In genomic region chr3:19949401-19949800, GRCm38 (mm10) we compare ENCODE assay signal across 6 mouse cellular contexts. TPM values are rescaled to one million over a fixed set of nuclear protein-coding genes. Genes with fewer than 3 reads are reported as not detected.
DNase-seq lines count a peak whose midpoint lies in the region; ATAC-seq and TF ChIP-seq lines count a peak whose summit lies in the region.
"Not testable (repeated sequence)": the region's sequence is repeated elsewhere in the genome, so short reads cannot be mapped to it uniquely, and the experiment has no call there.
"Had no signal": no experiment of that assay in that cellular context is flagged by ENCODE, and none has a peak within 500 bp of the region (broad histone marks: within the 10 kb centered on the region; RNA-seq: fewer than 3 reads in every experiment).

No protein-coding gene starts in this region.

- peak; percentile 31 for ATAC-seq in intestine, embryonic 15.5 days
- ATAC-seq in intestine, embryonic 16.5 days, result peak; percentile 75
- peak; percentile 79 for ATAC-seq in intestine, postnatal 0 days

- DNase-seq in liver, adult 2 months (ENCODE audit: extremely low read depth, low read depth, low spot score), result peak; percentile 57

- 91% methylated on average over 1 of the region's 1 CpGs for WGBS in intestine, embryonic 15.5 days
- WGBS in intestine, embryonic 16.5 days, result 92% methylated on average over 1 of the region's 1 CpGs
- WGBS in intestine, postnatal 0 days, result 86% methylated on average over 1 of the region's 1 CpGs
- WGBS in liver, adult 2 months, result 72% methylated on average over 1 of the region's 1 CpGs

- not testable (repeated sequence) for H3K27me3 ChIP-seq in intestine, embryonic 15.5 days (replicated peaks); intestine, embryonic 16.5 days (replicated peaks; ENCODE audit: control insufficient read depth, insufficient read depth, low read length); intestine, postnatal 0 days (replicated peaks; ENCODE audit: control insufficient read depth, insufficient read depth, low read length); liver, adult 2 months (ENCODE audit: control insufficient read depth, insufficient read depth, low read length)

- not testable (repeated sequence) for H3K79me2 ChIP-seq in liver, adult 2 months (ENCODE audit: control insufficient read depth, insufficient read depth, low read length)

- not testable (repeated sequence) for H3K9me3 ChIP-seq in intestine, embryonic 15.5 days; intestine, embryonic 16.5 days (ENCODE audit: control insufficient read depth, low read length); intestine, postnatal 0 days (ENCODE audit: control insufficient read depth)

- not testable (repeated sequence) for H3K4me3 ChIP-seq in intestine, embryonic 15.5 days (replicated peaks); intestine, embryonic 16.5 days (ENCODE audit: low read length); intestine, postnatal 0 days (ENCODE audit: low read depth, low read length); liver, adult 2 months (ENCODE audit: insufficient read depth, low read depth, low read length)

- not testable (repeated sequence) for H3K4me2 ChIP-seq in intestine, embryonic 15.5 days (replicated peaks); intestine, embryonic 16.5 days (ENCODE audit: low read depth, low read length); intestine, postnatal 0 days (replicated peaks; ENCODE audit: low read depth)

- not testable (repeated sequence) for H3K9ac ChIP-seq in intestine, embryonic 15.5 days; intestine, embryonic 16.5 days (ENCODE audit: low read depth, low read length); intestine, postnatal 0 days (ENCODE audit: low read depth, low read length); liver, adult 2 months (ENCODE audit: low read depth, low read length)

- not testable (repeated sequence) for H3K27ac ChIP-seq in intestine, embryonic 15.5 days; intestine, embryonic 16.5 days (ENCODE audit: low read length); intestine, postnatal 0 days (ENCODE audit: low read depth, low read length)
- peak overlapping the region; percentile 54 for H3K27ac ChIP-seq in liver, adult 2 months (replicated peaks; ENCODE audit: insufficient read depth, low read depth, low read length)

- TF ChIP-seq CTCF in intestine, postnatal 0 days (IDR thresholded peaks at IDR 0.05; ENCODE audit: low read depth); liver, adult 2 months (IDR thresholded peaks at IDR 0.05; ENCODE audit: low read depth, low read length): not testable (repeated sequence)

- H3K4me1 ChIP-seq in intestine, embryonic 15.5 days (replicated peaks); intestine, embryonic 16.5 days (ENCODE audit: control insufficient read depth, insufficient read depth, low read length); intestine, postnatal 0 days (replicated peaks; ENCODE audit: control insufficient read depth, insufficient read depth, low read length): not testable (repeated sequence)
- H3K4me1 ChIP-seq in liver, adult 2 months (ENCODE audit: control insufficient read depth, insufficient read depth, low read length), result peaks cover 15% of the 10 kb centered on the region

- not testable (repeated sequence) for H3K36me3 ChIP-seq in intestine, embryonic 15.5 days; intestine, embryonic 16.5 days (ENCODE audit: control insufficient read depth, insufficient read depth, low read length); intestine, postnatal 0 days (ENCODE audit: control insufficient read depth, insufficient read depth); liver, adult 2 months (ENCODE audit: control insufficient read depth, insufficient read depth, low read length)

- TF ChIP-seq POLR2A in liver, adult 2 months (IDR thresholded peaks at IDR 0.05; ENCODE audit: extremely low read depth, insufficient read depth, low read length), result not testable (repeated sequence)

RNA-seq across cellular contexts. Expression of gene Cp, which starts 7.5 kb away (rescaled TPM):
- polyA plus RNA-seq in intestine, embryonic 15.5 days (2015; fragmentation: Nextera tagmentation; extraction: Ambion mirVana), result 1.1 and 1.5 TPM in 2 replicates
- 1.4 and 1.8 TPM in 2 replicates for polyA plus RNA-seq in intestine, embryonic 16.5 days (2015; fragmentation: Nextera tagmentation; extraction: Ambion mirVana)
- 1.2 and 1.8 TPM in 2 replicates for polyA plus RNA-seq in intestine, postnatal 0 days (2015; fragmentation: Nextera tagmentation; extraction: Ambion mirVana)
- total RNA-seq in liver, adult 2 months (2014; rRNA removed), result 920 and 1,216 TPM in 2 replicates
- 217 and 227 TPM in 2 replicates for polyA plus RNA-seq in liver, adult 2 months (2012; rRNA removed)
- total RNA-seq: MEL had no signal
- polyA plus RNA-seq: G1E had no signal

Comparison
In these comparisons a context has a peak if more than half of its experiments do, and no peak if none do; other contexts are left out.
1. RNA of gene Cp, which starts 7.5 kb away (polyA plus RNA-seq): 217 to 227 TPM in liver, adult 2 months; 1.4 to 1.8 TPM in intestine, embryonic 16.5 days, 1.2 to 1.8 TPM in intestine, postnatal 0 days and 1.1 to 1.5 TPM in intestine, embryonic 15.5 days; every median in the first group is over 10 times any median in the second.
2. Peak in every context shown above with its lines, with median percentiles within 50 percentile points of each other: ATAC-seq.